Mouse (Mus musculus): Measurements from ENCODE around the gene Kpna6.

DNA sequence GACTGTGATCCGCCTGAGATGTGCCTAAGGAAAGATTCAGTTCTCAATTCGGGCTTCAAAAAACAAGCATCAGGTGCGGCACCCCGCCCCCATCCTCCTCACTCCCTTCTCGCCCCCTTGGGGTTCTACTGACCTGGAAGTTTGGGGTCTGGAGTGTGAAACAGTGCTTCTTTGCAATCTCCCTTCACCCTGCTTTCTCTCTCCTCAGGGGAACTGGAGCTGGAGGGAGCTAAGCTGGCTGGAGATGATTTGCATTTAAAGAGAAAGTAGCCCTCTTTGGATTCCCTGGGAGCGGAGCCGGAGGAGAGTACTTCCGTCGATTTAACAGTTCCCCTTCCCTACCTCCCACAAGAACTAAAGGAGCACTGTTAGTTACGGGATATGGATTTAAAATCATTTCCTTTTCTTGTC lies 48.9 kb downstream of the Kpna6 start, which contains the start of gene Ccdc28b:
- TF ChIP-seq CTCF (IDR thresholded peaks at IDR 0.05 in 2 of 3, conservative IDR thresholded peaks at IDR 0.05 in 1 of 3; ENCODE audit: control insufficient read depth in 1 of 3, insufficient read depth in 1 of 3, low read depth in 2 of 3, low read length in 3 of 3, poor library complexity in 1 of 3, severe bottlenecking in 1 of 3) (no peak), JUND (IDR thresholded peaks at IDR 0.05; ENCODE audit: low read depth, low read length) (no peak), UBTF (IDR thresholded peaks at IDR 0.05; ENCODE audit: borderline replicate concordance, insufficient read depth, low read depth, low read length) (no peak), POLR2A (IDR thresholded peaks at IDR 0.05; ENCODE audit: control insufficient read depth in 1 of 2, insufficient read depth in 1 of 2, low read depth in 1 of 2, low read length in 2 of 2, poor library complexity in 1 of 2) (no peak), ZC3H11A (IDR thresholded peaks at IDR 0.05; ENCODE audit: low read depth, low read length) (no peak), BHLHE40 (IDR thresholded peaks at IDR 0.05; ENCODE audit: borderline replicate concordance, low read depth, low read length) (no peak), CHD2 (IDR thresholded peaks at IDR 0.05; ENCODE audit: low read length) (no peak)

Data from MEL (cell line).